Mouse (Mus musculus): ENCODE measurements at regions not wholly inside any gene's neighbourhood (a gene's known extent, or its start where the extent isn't known, plus 50 kb on each side); places are given as distances from the start of the nearest gene placed in this dataset.

- TF ChIP-seq POLR2A (IDR thresholded peaks at IDR 0.05; ENCODE audit: borderline replicate concordance, extremely low read depth, insufficient read depth, insufficient read length, poor library complexity, severe bottlenecking) = no peak
- no peak for TF ChIP-seq CTCF (IDR thresholded peaks at IDR 0.05; ENCODE audit: borderline replicate concordance, extremely low read depth, insufficient read depth, insufficient read length)
Observed at GRCm38 (mm10) chr7:145132506-145132905, 75.4 kb downstream of the 1810010D01Rik start.
